9 mouse cellular contexts compared by ENCODE assay signal in genomic region chr9:120739199-120739952, GRCm38 (mm10).
DNase-seq lines count a peak whose midpoint lies in the region; ATAC-seq and TF ChIP-seq lines count a peak whose summit lies in the region.
"Had no signal": no experiment of that assay in that cellular context is flagged by ENCODE, and none has a peak within 500 bp of the region (broad histone marks: within the 10 kb centered on the region; RNA-seq: fewer than 3 reads in every experiment).

No protein-coding gene starts in this region.

- DNase-seq in CD8-positive naive resting alpha-beta T cell, adult 2 months (ENCODE audit: low read depth in 2 of 2, low spot score in 2 of 2) = peak; percentile 30 to 35
- peak; percentile 78 for DNase-seq in brain, embryonic 14.5 days (ENCODE audit: low read depth)
- peak; percentile 49 for DNase-seq in gastrocnemius, adult 2 months
- peak; percentile 45 for DNase-seq in hindbrain, embryonic 14.5 days (ENCODE audit: low spot score)
- DNase-seq in left cerebral cortex, postnatal 14 days (ENCODE audit: low spot score in 2 of 2) = peak; percentile 48 to 53
- DNase-seq in thymus, postnatal 4 days = no peak

- no peaks in the 10 kb centered on the region for H3K27me3 ChIP-seq in hindbrain, embryonic 14.5 days (ENCODE audit: control insufficient read depth, insufficient read depth, low read length)
- H3K27me3 ChIP-seq in midbrain, embryonic 15.5 days (replicated peaks) = no peaks in the 10 kb centered on the region

- TF ChIP-seq CTCF in brain, embryonic 14.5 days (IDR thresholded peaks at IDR 0.05; ENCODE audit: borderline replicate concordance, extremely low read depth, insufficient read depth, insufficient read length) = no peak
- TF ChIP-seq CTCF in gastrocnemius, adult 2 months (IDR thresholded peaks at IDR 0.05) = no peak

- H3K9me3 ChIP-seq in hindbrain, embryonic 14.5 days (ENCODE audit: control insufficient read depth, low read length) = no peaks in the 10 kb centered on the region
- no peaks in the 10 kb centered on the region for H3K9me3 ChIP-seq in midbrain, embryonic 15.5 days
- H3K9me3 ChIP-seq: megakaryocyte, embryonic 14.5 days had no signal

- H3K36me3 ChIP-seq in hindbrain, embryonic 14.5 days (replicated peaks; ENCODE audit: control insufficient read depth, insufficient read depth) = no peaks in the 10 kb centered on the region
- H3K36me3 ChIP-seq in midbrain, embryonic 15.5 days (replicated peaks) = no peaks in the 10 kb centered on the region

- H3K4me3 ChIP-seq in gastrocnemius, adult 2 months = no peak overlapping the region
- H3K4me3 ChIP-seq in hindbrain, embryonic 14.5 days (replicated peaks; ENCODE audit: low read length) = no peak overlapping the region
- no peak overlapping the region for H3K4me3 ChIP-seq in midbrain, embryonic 15.5 days
- H3K4me3 ChIP-seq: megakaryocyte, embryonic 14.5 days had no signal

- H3K4me2 ChIP-seq in hindbrain, embryonic 14.5 days (replicated peaks) = no peak overlapping the region
- no peak overlapping the region for H3K4me2 ChIP-seq in midbrain, embryonic 15.5 days

- no peak overlapping the region for H3K9ac ChIP-seq in hindbrain, embryonic 14.5 days
- H3K9ac ChIP-seq in midbrain, embryonic 15.5 days = no peak overlapping the region

- peak overlapping the region; percentile 77 for H3K27ac ChIP-seq in gastrocnemius, adult 2 months
- peak overlapping the region; percentile 77 for H3K27ac ChIP-seq in hindbrain, embryonic 14.5 days
- peak overlapping the region; percentile 54 for H3K27ac ChIP-seq in midbrain, embryonic 15.5 days

- WGBS in hindbrain, embryonic 14.5 days = 47% methylated on average over 14 of the region's 14 CpGs
- 49% methylated on average over 14 of the region's 14 CpGs for WGBS in midbrain, embryonic 15.5 days

- no peak for TF ChIP-seq POLR2A in brain, embryonic 14.5 days (IDR thresholded peaks at IDR 0.05; ENCODE audit: borderline replicate concordance, extremely low read depth, insufficient read depth, insufficient read length, poor library complexity, severe bottlenecking)

- ATAC-seq in hindbrain, embryonic 14.5 days (ENCODE audit: low FRiP score) = peak; percentile 70; the same call in 1 of the 2 replicates
- peak; percentile 43; the same call in 1 of the 2 replicates for ATAC-seq in midbrain, embryonic 15.5 days (replicated peaks)
- ATAC-seq in megakaryocyte progenitor cell, adult 5-6 weeks (replicated peaks; ENCODE audit: poor library complexity) = no peak

- intact Hi-C loops in gastrocnemius, adult 2 months (cut with DNase I) = no loop called here
- intact Hi-C loops in left cerebral cortex, postnatal 14 days (cut with DNase I) = no loop called here

- H3K4me1 ChIP-seq in hindbrain, embryonic 14.5 days (replicated peaks; ENCODE audit: control insufficient read depth, insufficient read depth, low read length) = peaks cover 27% of the 10 kb centered on the region
- H3K4me1 ChIP-seq in midbrain, embryonic 15.5 days = peaks cover 29% of the 10 kb centered on the region
- H3K4me1 ChIP-seq: megakaryocyte, embryonic 14.5 days had no signal
